Mouse (Mus musculus) heart, adult 11 months (tissue): ENCODE measurements at regions not wholly inside any gene's neighbourhood (a gene's known extent, or its start where the extent isn't known, plus 50 kb on each side); places are given as distances from the start of the nearest gene placed in this dataset.

Experiments
- DNase-seq: peaks from one replicate; pipeline ENCODE4 v3.0.0; 2022

DNA sequence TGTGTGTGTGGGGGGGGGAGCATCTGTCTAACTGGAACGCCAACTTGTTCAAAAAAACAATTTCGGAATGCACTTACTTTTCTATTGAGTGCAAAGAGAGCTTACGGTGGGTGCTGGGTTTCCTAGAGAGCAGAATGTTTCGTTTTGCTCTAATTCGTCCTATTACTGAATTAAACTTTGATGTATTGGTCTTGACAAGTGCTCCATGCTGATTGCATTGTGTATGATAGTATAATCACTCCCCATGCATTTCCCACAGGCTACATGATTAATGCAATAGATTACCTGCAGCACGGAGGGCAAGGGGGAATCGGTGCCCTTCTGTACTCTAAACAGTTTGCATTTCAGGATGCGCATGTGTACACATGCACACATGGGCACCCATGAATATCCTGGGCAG is 283.7 kb upstream of the Smim15 start:
- DNase-seq = no peak

DNA sequence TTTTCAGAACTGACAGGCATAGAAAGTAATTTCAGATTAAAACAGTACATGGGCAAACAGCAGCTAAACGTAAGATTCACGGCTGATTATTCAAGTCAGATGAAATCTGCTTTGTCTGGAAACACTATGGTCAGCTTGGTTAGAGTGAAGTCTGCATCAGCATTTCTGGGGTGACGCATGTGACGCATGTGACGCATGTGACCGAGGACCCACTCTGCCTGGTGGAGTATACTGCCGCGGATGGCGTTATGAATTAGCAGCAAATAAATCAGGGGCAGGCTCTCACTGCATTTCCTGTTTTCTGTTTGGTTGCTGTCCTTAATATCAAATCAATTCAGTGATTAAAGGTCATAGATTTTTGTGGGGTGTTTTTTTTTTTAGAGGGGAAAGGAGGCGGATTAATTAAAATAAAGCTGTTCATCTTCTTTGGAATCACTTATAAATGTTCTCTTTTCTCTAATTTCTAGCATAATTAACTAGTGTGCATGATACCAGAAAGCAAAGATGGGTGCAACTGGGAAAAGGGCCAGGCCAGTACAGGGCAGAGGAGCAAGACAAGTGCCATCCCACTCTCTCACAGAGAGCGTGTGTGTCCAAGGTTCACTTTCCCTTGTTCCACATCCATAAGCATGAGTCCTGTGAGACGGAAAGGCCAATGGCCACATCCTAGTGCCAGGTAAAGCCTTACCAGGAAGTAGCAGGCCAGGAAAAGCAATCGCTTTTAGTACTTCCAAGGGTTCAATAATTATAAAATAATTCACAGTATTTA is 285.7 kb upstream of the Smim15 start:
- DNase-seq = peak; percentile 85

DNA sequence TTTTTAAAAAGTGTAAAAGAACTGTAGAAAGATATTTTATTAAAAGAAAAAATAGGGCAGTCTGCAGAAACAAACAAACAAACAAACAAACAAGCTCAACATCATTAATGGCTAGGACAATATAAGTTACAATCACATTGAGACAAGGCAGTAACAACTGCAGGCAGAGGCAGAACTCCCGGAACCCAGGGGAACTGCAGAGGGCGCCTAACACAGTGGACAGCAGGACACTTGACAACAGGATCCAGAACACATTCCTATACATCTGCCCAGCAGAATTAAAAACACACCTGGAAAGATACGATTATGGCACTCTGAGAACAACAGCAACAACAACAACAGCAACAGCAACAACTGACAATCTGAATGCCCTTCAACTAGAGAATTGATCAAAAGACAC is 291.5 kb upstream of the Smim15 start:
- DNase-seq = peak; percentile 82

DNA sequence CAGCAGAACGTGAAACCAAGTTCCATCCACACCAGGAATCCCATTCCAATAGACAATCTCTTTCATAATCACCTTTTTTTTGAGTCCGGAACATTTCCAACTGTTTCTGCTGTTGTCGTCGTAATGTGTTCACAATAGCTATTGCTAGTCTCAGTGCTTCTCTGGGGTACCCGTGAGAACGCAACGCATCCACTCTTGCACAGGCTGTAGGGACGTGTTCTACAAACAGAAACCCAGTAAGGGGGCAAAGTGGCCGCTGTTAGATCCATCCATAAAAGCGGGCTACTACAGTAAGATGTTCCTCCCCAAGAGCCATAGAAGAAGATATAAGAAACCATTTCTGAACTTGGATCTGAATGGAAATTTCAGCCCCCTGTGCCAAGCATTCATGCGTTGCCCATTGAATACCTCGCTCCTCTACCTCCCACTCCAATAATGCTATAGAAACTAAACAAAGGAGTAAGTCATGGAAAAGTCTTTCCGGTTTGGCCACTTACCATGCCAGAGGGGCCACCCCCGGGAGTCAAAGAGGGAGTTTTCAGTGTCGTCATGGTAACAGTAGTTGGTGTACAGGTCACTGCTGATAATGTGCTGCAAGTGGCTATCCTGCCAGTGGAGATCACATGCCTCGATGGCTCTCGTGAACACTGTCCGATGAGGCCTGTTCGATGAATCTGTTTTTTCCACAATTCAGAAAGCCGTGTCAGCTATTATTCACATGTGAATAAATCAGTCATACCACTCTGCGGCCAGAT is 300.6 kb upstream of the Smim15 start:
- DNase-seq = peak; percentile 79

DNA sequence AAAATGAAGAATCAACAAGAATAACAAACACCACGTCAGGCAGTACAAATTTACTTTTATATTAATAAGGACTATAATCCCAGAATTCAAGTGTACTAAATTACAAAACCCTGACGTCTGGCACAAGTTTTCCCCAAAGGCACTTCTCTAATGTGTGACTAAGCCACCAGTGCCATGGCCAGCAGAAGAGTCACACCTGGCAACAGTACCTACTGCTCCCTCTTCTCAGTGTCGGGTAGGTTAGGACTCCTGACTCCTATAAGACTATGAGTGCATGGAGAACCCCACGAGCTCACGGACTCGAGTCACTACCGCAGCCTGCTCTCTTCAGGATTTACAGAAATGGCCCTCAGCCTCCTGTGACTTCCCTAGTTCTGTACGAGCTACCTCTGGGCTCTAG is 307.7 kb upstream of the Smim15 start:
- peak; percentile 81 for DNase-seq

DNA sequence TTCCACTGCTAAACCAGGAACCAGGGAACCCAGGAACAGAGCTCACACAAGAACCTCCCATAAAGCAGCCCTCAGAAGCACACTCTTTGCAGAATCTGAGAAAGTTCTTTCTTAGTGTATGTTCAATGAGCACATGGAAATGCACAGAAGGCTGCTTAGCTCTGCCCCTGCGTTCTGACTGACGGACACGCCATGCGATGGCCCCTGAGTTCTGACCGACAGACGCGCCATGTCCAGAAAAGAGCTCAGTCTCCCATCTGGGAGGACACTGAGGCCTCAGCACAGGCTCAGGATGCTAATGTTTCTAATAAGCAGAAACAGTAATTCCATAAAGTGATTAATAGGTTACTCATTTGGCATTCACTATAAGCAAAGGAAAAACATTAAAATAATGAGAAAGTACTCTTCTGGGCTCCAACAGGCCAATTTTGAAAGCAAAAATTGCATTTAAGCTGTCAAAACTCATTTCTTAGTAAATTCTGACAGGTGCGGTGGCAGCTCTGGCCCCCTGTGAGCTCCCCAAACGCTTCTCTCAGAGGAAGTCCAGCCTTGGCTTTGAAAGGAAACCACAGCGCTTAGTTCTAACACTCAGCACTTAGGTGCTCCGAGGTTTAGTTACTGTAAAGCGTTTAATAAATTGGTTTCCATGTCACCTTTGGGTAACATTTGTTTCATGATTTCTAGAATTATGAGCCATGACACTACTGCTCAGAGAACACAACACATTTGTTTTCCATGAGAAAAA is 309.9 kb upstream of the Smim15 start:
- DNase-seq = peak; percentile 55

DNA sequence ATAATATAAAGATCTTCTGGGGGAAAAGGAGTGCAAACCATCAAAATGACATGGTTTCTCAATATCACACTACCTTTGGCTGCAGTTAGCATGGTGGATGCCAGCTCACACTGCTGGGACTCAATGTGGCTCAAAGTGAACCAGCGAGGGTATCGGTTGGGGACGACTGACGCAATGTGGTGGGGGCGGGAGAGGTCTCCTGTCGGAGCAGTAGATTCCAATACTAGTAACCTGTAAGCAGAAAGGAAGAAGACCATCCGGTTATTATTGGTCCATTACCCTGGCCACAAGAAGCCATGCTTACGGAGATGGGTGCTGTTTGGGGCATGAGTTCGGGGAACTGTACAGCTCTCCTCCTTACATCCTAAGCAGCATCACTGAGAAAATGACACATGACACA is 313.3 kb upstream of the Smim15 start:
- DNase-seq = peak; percentile 64

DNA sequence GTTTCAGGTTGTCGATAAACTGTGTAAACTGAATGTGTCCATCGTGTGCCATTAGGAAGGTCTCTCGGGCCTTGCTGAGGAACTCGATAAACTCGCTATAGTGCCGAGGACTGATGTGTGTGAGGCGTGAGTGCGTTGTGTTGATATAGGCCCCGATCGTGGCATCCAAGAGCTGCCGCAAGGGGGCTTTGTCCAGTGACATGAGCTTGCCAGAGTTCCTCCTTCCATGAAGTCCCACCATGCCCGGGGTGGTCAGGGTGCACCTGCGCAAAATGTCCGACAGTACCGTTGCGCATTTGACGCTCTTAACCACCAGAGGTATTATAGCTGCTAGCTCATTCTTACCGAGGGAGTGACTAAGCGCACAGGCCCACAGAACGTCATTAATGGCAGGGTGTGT is 317.8 kb upstream of the Smim15 start:
- DNase-seq = peak; percentile 85

DNA sequence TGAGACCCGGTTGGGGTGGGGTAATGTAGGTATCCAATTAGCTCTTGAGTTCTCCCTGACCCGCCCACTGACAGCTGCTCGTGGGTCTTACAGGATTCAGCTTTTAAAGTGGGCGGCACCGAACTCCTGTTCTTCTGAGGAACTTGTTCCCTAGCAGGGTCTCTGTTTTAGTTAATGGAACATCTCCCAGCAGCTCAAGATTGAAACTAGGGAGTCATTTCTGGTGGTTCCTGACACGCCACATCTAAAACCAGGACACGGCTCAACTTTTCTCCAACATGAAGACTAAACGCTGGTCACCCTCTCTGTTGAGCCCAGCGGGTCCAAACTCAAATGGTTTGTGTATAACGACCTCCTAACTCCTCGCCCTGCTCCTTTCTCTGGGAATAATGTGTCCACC is 322.3 kb upstream of the Smim15 start:
- peak; percentile 65 for DNase-seq

DNA sequence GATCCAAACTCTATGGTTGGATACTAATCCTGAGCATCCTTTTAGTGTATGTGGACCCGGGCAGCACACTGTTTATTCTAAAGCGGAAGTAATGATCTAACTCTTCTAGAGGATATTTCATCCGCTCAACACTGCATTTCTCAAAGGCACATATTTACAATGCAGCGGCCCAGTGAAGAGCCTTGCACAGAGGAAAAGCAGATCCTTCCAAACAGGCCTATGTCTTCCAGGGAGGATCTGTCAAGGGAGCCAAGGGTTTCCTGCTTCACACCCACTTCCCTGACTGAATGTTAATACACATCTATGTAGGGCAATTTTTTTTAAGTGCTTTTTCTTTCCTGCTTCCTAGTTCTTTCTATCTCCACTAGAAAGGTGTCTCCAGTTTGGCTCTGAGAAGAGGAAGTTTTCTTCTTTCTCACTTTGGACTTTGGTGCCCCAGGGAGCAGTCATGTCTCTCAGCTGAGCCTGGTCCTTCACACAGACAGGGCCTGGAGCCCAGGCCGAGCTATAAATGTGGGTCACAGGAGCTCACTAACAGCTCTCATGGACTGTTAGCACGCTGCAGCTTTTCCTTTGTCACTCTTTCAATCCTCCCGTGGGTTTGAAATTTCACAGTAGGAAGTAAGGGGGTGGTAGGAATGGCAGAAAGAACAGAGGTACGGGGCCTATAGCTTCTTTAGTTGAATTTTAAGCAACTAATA is 323.2 kb upstream of the Smim15 start:
- peak; percentile 37 for DNase-seq

DNA sequence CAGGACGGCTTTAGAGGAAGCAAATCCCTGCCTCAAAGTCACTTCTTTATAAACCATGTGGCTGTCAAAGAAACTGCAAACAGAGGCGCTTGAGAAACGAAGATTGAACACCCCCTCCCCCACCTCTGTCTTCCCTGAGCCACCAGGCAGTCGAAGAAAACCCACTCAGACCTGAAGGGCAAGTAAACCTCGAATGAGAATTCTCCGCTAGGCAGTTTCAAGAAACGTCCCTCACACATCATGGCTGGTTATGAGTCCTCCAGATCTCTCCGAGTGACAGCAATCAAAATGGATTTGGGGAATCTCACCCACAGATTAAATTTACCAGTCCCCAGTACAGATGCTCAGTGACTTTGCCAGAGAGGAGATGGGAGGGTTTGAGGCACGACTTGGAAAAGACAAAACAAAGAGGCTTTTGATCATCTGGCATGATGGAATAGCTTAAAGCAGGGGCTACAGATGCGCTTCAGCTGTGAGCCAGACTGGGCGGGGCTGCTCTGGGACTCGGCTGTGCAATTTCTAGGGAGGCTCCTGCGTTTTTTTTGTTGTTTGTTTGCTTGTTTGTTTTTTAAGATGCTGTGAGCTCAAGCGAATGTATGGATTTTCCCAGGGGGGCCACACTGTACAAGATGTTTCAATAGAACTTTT is 325.1 kb upstream of the Smim15 start:
- DNase-seq = peak; percentile 82

DNA sequence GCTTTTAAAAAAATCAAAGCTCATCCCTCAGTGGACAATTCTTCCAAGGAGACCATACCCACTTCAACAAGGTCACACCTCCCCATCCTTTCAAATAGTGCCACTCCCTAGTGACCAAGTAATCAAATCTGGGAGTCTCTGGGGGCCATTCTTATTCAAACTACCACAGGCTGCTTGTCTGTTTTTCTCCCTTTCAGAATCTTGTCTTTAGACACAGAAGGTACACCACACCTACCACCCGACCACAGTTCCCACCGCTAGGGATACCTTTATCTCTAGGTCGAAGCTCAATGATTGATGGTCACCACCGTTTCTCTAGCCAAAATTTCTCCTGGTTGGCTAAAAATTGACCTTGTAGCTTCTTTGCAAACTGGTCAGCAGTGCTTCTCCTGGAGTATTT is 328.6 kb upstream of the Smim15 start:
- no peak for DNase-seq

DNA sequence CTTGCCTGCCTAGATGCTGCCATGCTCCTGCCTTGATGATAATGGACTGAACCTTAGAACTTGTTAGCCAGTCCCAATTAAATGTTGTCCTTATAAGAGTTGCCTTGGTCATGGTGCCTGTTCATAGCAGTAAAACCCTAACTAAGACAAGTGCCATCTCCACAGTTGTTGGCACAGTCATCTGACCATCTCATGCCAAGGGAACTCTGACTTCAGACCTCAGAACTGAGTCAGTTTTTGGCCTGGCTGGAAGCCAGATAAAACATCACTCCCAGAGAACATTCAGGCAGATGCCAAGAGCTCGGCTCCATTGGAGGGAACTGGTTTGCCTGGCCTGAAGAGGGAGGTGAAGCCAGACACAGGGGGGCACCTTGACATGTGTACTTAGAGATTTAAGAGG is 330.2 kb upstream of the Smim15 start:
- peak; percentile 82 for DNase-seq

DNA sequence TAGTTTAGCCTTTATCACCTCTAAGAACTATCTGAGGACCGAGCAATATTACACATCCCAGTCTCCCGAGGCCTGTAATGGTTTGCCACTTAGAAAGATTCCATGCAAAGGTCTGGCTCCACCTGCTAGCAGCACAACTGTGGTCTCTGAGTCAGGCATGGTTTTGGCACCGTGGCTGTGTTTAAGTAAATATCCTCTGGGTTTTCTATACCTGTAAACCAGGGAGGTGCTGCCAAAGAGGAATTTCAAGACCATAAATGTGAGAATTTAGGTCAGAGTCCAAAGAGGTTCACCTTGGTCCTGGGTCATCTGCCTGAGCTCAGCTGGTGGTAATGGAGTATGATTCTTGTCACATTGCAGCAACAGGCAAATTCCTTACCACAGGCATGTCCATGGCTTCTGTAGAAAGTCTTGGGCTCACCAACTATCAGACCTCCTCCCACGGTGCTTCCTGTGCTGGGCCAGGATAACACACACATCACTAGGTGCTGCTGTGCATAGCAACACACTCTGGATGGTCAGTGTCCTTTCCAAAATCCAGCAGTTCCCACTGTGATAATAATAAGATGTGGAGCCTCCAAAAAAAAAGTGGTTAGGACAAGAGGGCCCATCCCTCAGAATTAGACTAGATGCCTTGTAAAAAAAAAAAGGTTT is 332.8 kb upstream of the Smim15 start:
- DNase-seq = peak; percentile 66

DNA sequence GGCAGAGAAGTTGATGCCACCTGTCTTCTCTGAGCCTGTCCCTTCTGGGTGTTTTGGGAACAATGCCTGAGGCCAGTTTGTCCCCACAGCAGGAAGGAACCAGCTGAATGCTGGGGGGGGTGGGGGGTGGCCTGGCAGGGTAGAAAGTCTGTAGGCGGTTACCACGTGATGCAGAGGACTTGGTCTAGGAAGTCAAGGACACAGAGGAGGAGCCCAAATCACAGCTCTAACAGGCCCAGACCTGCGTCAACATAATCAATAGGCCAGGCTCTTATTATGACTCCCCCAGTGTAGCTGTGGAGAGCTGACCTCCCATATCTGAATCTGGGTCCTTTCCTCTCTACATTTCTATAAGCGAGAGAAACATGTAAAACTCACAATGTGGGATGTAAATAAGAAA is 333.9 kb upstream of the Smim15 start:
- peak; percentile 36 for DNase-seq

DNA sequence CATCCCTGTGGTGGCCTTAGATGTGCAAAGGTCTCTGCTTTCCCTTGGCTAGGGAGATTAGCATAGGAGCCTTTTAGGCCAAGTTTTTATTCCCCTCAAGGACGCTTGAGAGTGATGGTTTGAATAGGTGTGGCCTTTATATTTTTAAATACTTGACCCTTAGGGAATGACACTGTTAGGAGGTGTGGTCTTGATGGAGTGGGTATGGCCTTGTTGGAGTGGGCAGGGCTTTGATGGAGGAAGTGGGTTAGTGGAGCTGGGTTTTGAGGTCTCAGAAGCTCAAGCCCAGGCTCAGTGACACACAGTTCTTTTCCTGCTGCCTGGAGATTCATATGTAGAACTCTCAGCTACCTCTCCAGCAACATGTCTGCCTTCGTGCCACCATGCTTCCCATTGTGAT is 334.4 kb upstream of the Smim15 start:
- no peak for DNase-seq

DNA sequence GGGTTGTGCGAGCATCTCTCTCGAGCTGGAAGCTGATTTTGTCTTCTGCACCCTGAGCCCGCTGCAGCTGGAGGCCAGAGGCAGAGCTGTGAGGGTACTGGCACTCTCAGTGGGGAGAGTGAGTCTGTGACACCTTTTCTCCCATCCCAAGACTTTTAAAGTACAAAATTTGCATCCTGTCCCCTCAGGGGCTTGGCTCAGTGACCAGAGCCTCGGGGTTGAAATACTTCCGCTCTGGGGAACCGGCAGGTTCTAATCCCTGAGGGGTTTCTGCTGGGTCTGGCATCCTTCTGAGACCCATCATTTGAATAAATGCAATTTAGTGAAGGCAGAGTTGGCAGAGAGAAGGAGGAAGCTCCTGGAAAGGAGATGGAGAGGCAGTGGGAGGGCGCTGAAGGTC is 340.5 kb upstream of the Smim15 start:
- peak; percentile 68 for DNase-seq

DNA sequence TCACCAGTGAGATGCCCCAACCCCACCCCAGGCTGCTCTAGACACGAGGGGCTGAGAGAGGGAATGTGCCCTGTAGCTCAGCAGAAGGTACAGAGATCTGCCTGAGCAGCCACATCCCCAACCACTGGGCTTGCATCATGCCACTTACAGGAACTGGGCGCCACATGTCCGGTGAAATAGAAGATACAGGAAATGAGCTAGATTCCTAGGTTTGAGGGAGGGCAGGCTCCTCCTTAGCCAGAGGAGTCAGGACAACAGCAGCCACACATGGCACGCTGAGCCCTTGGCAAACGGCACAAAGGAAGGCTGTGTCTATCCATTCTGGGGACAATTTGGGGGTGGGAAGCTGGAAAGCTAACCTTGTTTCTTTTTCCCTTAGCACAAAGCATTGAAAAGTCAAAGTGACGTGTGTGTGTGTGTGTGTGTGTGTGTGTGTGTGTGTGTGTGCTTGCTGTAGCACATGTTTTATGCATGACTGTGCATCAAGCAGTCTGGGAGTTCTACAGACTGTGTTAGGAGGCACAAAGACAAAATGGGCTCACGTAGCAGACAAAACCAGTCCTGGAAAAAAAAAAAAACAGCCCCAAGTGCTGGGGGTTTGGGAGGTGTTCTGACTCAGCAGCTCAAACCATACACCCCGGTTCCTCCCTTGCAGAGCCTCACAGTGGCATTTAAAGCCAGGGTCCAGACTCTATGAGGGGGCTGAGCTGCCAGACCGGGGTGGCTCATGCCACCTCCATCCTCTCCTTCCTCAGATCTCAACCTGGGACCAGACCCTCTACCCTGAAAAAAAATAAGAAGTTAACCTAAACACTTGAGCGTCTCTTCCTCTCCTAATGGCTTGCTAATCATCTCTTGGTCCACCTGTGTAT is 343.7 kb upstream of the Smim15 start:
- DNase-seq = peak; percentile 92

DNA sequence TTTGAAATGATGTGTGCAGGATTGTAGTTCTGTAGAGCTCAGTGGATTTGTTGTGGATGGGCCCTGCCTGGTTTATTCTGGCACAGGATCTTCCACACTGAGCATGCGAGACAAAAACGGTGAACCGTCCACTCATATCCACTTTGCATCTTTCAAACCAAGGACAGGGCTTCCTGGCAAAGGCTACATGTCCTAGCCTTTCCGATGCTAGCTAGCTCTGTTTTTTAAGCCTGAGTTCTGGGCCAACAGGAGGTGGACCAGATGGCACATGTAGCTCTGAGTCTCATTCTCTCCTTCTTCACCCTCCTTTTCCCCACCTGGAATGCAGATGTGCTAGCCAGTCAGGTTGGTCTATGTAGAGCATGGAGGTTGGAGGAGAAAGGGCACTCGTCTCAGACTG is 345.0 kb upstream of the Smim15 start:
- DNase-seq = peak; percentile 82

DNA sequence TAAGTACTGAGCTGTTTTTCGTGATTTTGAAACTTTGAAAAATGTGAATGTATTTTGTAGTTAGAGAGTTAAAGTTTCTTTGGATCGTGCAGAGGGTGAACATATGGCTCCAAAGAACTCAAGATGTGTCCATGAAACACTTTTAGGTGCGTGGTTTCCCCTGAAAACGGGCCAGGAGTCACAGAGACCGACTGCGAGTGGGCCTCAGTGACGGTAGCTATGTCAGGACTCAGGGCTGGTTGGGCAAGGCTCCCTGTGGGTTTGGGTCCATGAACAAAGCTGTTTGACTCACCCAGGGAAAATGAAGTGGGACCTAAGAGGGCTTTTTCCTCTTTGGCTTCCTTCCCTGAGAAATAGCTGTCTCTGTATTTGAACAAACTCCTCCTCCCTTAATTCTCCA is 345.9 kb upstream of the Smim15 start:
- no peak for DNase-seq
